Comparison of ENCODE assay signal across 29 mouse cellular contexts in genomic region chr11:120634810-120635209, GRCm38 (mm10). TPM values are rescaled to one million over a fixed set of nuclear protein-coding genes. Genes with fewer than 3 reads are reported as not detected.
DNase-seq lines count a peak whose midpoint lies in the region; ATAC-seq and TF ChIP-seq lines count a peak whose summit lies in the region.
"Had no signal": no experiment of that assay in that cellular context is flagged by ENCODE, and none has a peak within 500 bp of the region (broad histone marks: within the 10 kb centered on the region; RNA-seq: fewer than 3 reads in every experiment).

No protein-coding gene starts in this region.

- peaks cover 41% of the 10 kb centered on the region for H3K79me2 ChIP-seq in MEL (ENCODE audit: control insufficient read depth, insufficient read depth, low read length, poor library complexity)

- no peak for TF ChIP-seq EP300 in MEL (IDR thresholded peaks at IDR 0.05; ENCODE audit: low read depth in 1 of 2, low read length in 2 of 2)
- TF ChIP-seq EP300 in liver, embryonic 14.5 days (IDR thresholded peaks at IDR 0.05; ENCODE audit: low read depth): no peak

- DNase-seq in hindbrain, embryonic 10.5 days (ENCODE audit: low spot score): no peak
- DNase-seq in hindbrain, embryonic 11.5 days (ENCODE audit: low spot score): no peak
- peak; percentile 24 for DNase-seq in MEL (ENCODE audit: low read depth, low spot score)
- no peak for DNase-seq in liver, embryonic 14.5 days (ENCODE audit: low read depth in 3 of 3, low spot score in 3 of 3)
- DNase-seq in adrenal gland, postnatal 4 days (ENCODE audit: low spot score in 2 of 2): no peak
- no peak for DNase-seq in forebrain, embryonic 11.5 days (ENCODE audit: low spot score)
- DNase-seq: adrenal gland, postnatal 10 days; B cell, adult 2 months; cerebellum, adult 11 months; cerebellum, adult 9-10 months; embryo, embryonic 11 days; gastrocnemius, postnatal 25 days; kidney, adult 18-20 months; kidney, postnatal 25 days; lung, postnatal 36 days; right cerebral cortex, postnatal 14 days; thymus, postnatal 25 days had no signal

- 0 out of 2 replicates have a peak overlapping the region, but pooled peaks have one; percentile 96 for H3K4me3 ChIP-seq in hindbrain, embryonic 10.5 days
- H3K4me3 ChIP-seq in hindbrain, embryonic 11.5 days (ENCODE audit: low read depth, low read length): no peak overlapping the region
- peak overlapping the region; percentile 95 for H3K4me3 ChIP-seq in E14TG2a.4 (replicated peaks; ENCODE audit: low read length)
- no peak overlapping the region for H3K4me3 ChIP-seq in MEL (ENCODE audit: control insufficient read depth in 1 of 2, insufficient read depth in 1 of 2, low read depth in 2 of 2, low read length in 2 of 2)
- H3K4me3 ChIP-seq in liver, embryonic 14.5 days (ENCODE audit: insufficient read depth in 1 of 2, low read depth in 2 of 2, low read length in 2 of 2): no peak overlapping the region; a peak in 1 of 4 replicates
- no peak overlapping the region for H3K4me3 ChIP-seq in forebrain, embryonic 11.5 days (ENCODE audit: low read depth, low read length)
- H3K4me3 ChIP-seq: midbrain, embryonic 12.5 days had no signal

- no peak overlapping the region for H3K27ac ChIP-seq in hindbrain, embryonic 10.5 days
- no peak overlapping the region for H3K27ac ChIP-seq in hindbrain, embryonic 11.5 days (ENCODE audit: low read depth, low read length)
- no peak overlapping the region for H3K27ac ChIP-seq in MEL (ENCODE audit: control insufficient read depth, low read depth, low read length)
- no peak overlapping the region for H3K27ac ChIP-seq in liver, embryonic 14.5 days
- no peak overlapping the region for H3K27ac ChIP-seq in forebrain, embryonic 11.5 days (ENCODE audit: low read depth, low read length)
- H3K27ac ChIP-seq: embryonic facial prominence, embryonic 12.5 days; forebrain, embryonic 13.5 days; kidney, embryonic 15.5 days; limb, embryonic 12.5 days; midbrain, embryonic 12.5 days; neural tube, embryonic 13.5 days; stomach, embryonic 15.5 days had no signal

- no peak for TF ChIP-seq POLR2A in MEL (IDR thresholded peaks at IDR 0.05; ENCODE audit: control insufficient read depth in 1 of 2, insufficient read depth in 1 of 2, low read depth in 1 of 2, low read length in 2 of 2, poor library complexity in 1 of 2)

- H3K27me3 ChIP-seq in hindbrain, embryonic 10.5 days (ENCODE audit: insufficient read depth, poor library complexity, severe bottlenecking): no peaks in the 10 kb centered on the region
- H3K27me3 ChIP-seq in hindbrain, embryonic 11.5 days (ENCODE audit: control insufficient read depth, insufficient read depth, low read length): no peaks in the 10 kb centered on the region
- no peaks in the 10 kb centered on the region for H3K27me3 ChIP-seq in E14TG2a.4 (ENCODE audit: insufficient read depth, low read length)
- H3K27me3 ChIP-seq in MEL (ENCODE audit: control insufficient read depth in 1 of 2, insufficient read depth in 2 of 2, low read length in 2 of 2): no peaks in the 10 kb centered on the region
- H3K27me3 ChIP-seq in liver, embryonic 14.5 days (ENCODE audit: control insufficient read depth, insufficient read depth, low read length): no peaks in the 10 kb centered on the region
- H3K27me3 ChIP-seq in forebrain, embryonic 11.5 days (ENCODE audit: control insufficient read depth, insufficient read depth, low read length): no peaks in the 10 kb centered on the region; the same call in 1 of the 2 replicates
- H3K27me3 ChIP-seq: embryonic facial prominence, embryonic 12.5 days; forebrain, embryonic 13.5 days; kidney, embryonic 15.5 days; limb, embryonic 12.5 days; midbrain, embryonic 12.5 days; neural tube, embryonic 13.5 days; stomach, embryonic 15.5 days had no signal

- ATAC-seq in hindbrain, embryonic 11.5 days (ENCODE audit: low FRiP score): no peak
- ATAC-seq in liver, embryonic 14.5 days (ENCODE audit: insufficient read depth): no peak
- no peak for ATAC-seq in forebrain, embryonic 11.5 days (replicated peaks; ENCODE audit: low FRiP score)
- ATAC-seq: forebrain, embryonic 13.5 days; hindbrain, embryonic 16.5 days had no signal

- H3K4me2 ChIP-seq in hindbrain, embryonic 11.5 days (replicated peaks; ENCODE audit: low read depth, low read length): no peak overlapping the region
- H3K4me2 ChIP-seq in liver, embryonic 14.5 days (ENCODE audit: low read depth): peak overlapping the region; percentile 75
- H3K4me2 ChIP-seq in forebrain, embryonic 11.5 days (ENCODE audit: low read depth, low read length, severe bottlenecking): no peak overlapping the region

- peaks cover 37% of the 10 kb centered on the region for H3K4me1 ChIP-seq in hindbrain, embryonic 10.5 days (replicated peaks)
- H3K4me1 ChIP-seq in hindbrain, embryonic 11.5 days (replicated peaks; ENCODE audit: control insufficient read depth, insufficient read depth, low read length): peaks cover 10% of the 10 kb centered on the region; the same call in 1 of the 2 replicates
- H3K4me1 ChIP-seq in E14TG2a.4 (replicated peaks; ENCODE audit: low read depth, low read length) (peaks cover 67% of the 10 kb centered on the region), MEL (ENCODE audit: control insufficient read depth in 1 of 2, insufficient read depth in 2 of 2, low read length in 2 of 2) (peaks cover 25 to 43% of the 10 kb centered on the region in 2 experiments)
- peaks cover 24 to 31% of the 10 kb centered on the region in 2 experiments for H3K4me1 ChIP-seq in liver, embryonic 14.5 days (replicated peaks; ENCODE audit: control insufficient read depth in 2 of 2, insufficient read depth in 2 of 2, low read length in 1 of 2)
- peaks cover 20% of the 10 kb centered on the region for H3K4me1 ChIP-seq in forebrain, embryonic 11.5 days (replicated peaks; ENCODE audit: control insufficient read depth, insufficient read depth, low read length)

- peaks cover 5% of the 10 kb centered on the region for H3K36me3 ChIP-seq in hindbrain, embryonic 10.5 days
- no peaks in the 10 kb centered on the region for H3K36me3 ChIP-seq in hindbrain, embryonic 11.5 days (ENCODE audit: control insufficient read depth, insufficient read depth, low read length)
- peaks cover 46% of the 10 kb centered on the region for H3K36me3 ChIP-seq in E14TG2a.4 (ENCODE audit: insufficient read depth, low read length)
- H3K36me3 ChIP-seq in MEL (ENCODE audit: control insufficient read depth in 1 of 2, insufficient read depth in 2 of 2, low read length in 2 of 2): peaks cover 0 to 37% of the 10 kb centered on the region in 2 experiments; a peak in 2 of 4 replicates
- no peaks in the 10 kb centered on the region for H3K36me3 ChIP-seq in liver, embryonic 14.5 days (replicated peaks; ENCODE audit: control insufficient read depth, insufficient read depth, low read depth)
- no peaks in the 10 kb centered on the region for H3K36me3 ChIP-seq in forebrain, embryonic 11.5 days (ENCODE audit: control insufficient read depth, insufficient read depth, low read length)
- H3K36me3 ChIP-seq: embryonic facial prominence, embryonic 12.5 days; midbrain, embryonic 12.5 days; neural tube, embryonic 13.5 days; stomach, embryonic 15.5 days had no signal

- no peak for TF ChIP-seq RAD21 in MEL (IDR thresholded peaks at IDR 0.05; ENCODE audit: low read depth, low read length)

- no peak overlapping the region for H3K9ac ChIP-seq in hindbrain, embryonic 11.5 days (ENCODE audit: low read depth, low read length)
- no peak overlapping the region for H3K9ac ChIP-seq in MEL (ENCODE audit: control insufficient read depth, low read depth, low read length, poor library complexity, severe bottlenecking)
- peak overlapping the region; percentile 9 for H3K9ac ChIP-seq in liver, embryonic 14.5 days (replicated peaks)
- no peak overlapping the region for H3K9ac ChIP-seq in forebrain, embryonic 11.5 days (ENCODE audit: low read length)
- H3K9ac ChIP-seq: embryonic facial prominence, embryonic 12.5 days; forebrain, embryonic 13.5 days; kidney, embryonic 15.5 days; limb, embryonic 12.5 days; midbrain, embryonic 12.5 days; neural tube, embryonic 13.5 days; stomach, embryonic 15.5 days had no signal

- no peaks in the 10 kb centered on the region for H3K9me3 ChIP-seq in hindbrain, embryonic 10.5 days
- H3K9me3 ChIP-seq in hindbrain, embryonic 11.5 days (ENCODE audit: control insufficient read depth, low read length): no peaks in the 10 kb centered on the region
- H3K9me3 ChIP-seq in E14TG2a.4 (ENCODE audit: low read length) (no peaks in the 10 kb centered on the region), MEL (replicated peaks; ENCODE audit: insufficient read depth, low read length) (no peaks in the 10 kb centered on the region)
- no peaks in the 10 kb centered on the region for H3K9me3 ChIP-seq in liver, embryonic 14.5 days (ENCODE audit: control insufficient read depth, low read length)
- H3K9me3 ChIP-seq in forebrain, embryonic 11.5 days (ENCODE audit: control insufficient read depth, low read length): no peaks in the 10 kb centered on the region
- H3K9me3 ChIP-seq: embryonic facial prominence, embryonic 12.5 days; forebrain, embryonic 13.5 days; kidney, embryonic 15.5 days; limb, embryonic 12.5 days; midbrain, embryonic 12.5 days; neural tube, embryonic 13.5 days; stomach, embryonic 15.5 days had no signal

- WGBS in hindbrain, embryonic 10.5 days: 86% methylated on average over 5 of the region's 5 CpGs
- 86% methylated on average over 5 of the region's 5 CpGs for WGBS in hindbrain, embryonic 11.5 days
- WGBS in liver, embryonic 14.5 days (ENCODE audit: insufficient replicate concordance): 77% methylated on average over 5 of the region's 5 CpGs
- WGBS in forebrain, embryonic 11.5 days: 83% methylated on average over 5 of the region's 5 CpGs

- TF ChIP-seq CTCF in E14TG2a.4 (conservative IDR thresholded peaks at IDR 0.05; ENCODE audit: low read length) (no peak), MEL (IDR thresholded peaks at IDR 0.05 in 2 of 3, conservative IDR thresholded peaks at IDR 0.05 in 1 of 3; ENCODE audit: control insufficient read depth in 1 of 3, insufficient read depth in 1 of 3, low read depth in 2 of 3, low read length in 3 of 3, poor library complexity in 1 of 3, severe bottlenecking in 1 of 3) (no peak)
- no peak for TF ChIP-seq CTCF in liver, embryonic 14.5 days (IDR thresholded peaks at IDR 0.05; ENCODE audit: low read depth)

RNA-seq across cellular contexts. Expression of gene Mafg, which starts 1.4 kb away (rescaled TPM):
- 23.1 and 26.2 TPM in 2 replicates for polyA plus RNA-seq in hindbrain, embryonic 10.5 days (2016; fragmentation: Nextera tagmentation; extraction: Ambion mirVana)
- polyA plus RNA-seq in hindbrain, embryonic 11.5 days (2014; fragmentation: Nextera tagmentation; extraction: Ambion mirVana): 21.8 and 23.5 TPM in 2 replicates
- 26.5 and 29.7 TPM in 2 replicates for total RNA-seq in MEL (2012; rRNA removed)
- polyA plus RNA-seq in MEL (2012; ENCODE audit: insufficient read depth in 1 of 2, insufficient read length in 2 of 2, low read depth in 1 of 2, low replicate concordance in 2 of 2, missing spikeins in 1 of 2): 100 to 1,000 TPM in 1 of 2 experiments, 10 to 100 TPM in 1; 54.0 to 113 TPM
- 29.5 and 30.9 TPM in 2 replicates for polyA plus RNA-seq in liver, embryonic 14.5 days (2012; rRNA removed)
- polyA plus RNA-seq in liver, embryonic 14.5 days (2014; fragmentation: Nextera tagmentation; extraction: Ambion mirVana): 20.9 and 25.9 TPM in 2 replicates
- 10 to 100 TPM; 51.4 to 56.0 TPM for total RNA-seq in adrenal gland, postnatal 4 days (2021)
- 25.5 and 26.4 TPM in 2 replicates for polyA plus RNA-seq in forebrain, embryonic 11.5 days (2014; fragmentation: Nextera tagmentation; extraction: Ambion mirVana)

RNA-seq across cellular contexts. Expression of gene Pycr1, which starts 8.8 kb away (rescaled TPM):
- 37.6 and 38.7 TPM in 2 replicates for polyA plus RNA-seq in hindbrain, embryonic 10.5 days (2016; fragmentation: Nextera tagmentation; extraction: Ambion mirVana)
- 28.2 and 30.2 TPM in 2 replicates for polyA plus RNA-seq in hindbrain, embryonic 11.5 days (2014; fragmentation: Nextera tagmentation; extraction: Ambion mirVana)
- total RNA-seq in MEL (2012; rRNA removed): 2.6 and 7.1 TPM in 2 replicates
- 10 to 100 TPM in 1 of 2 experiments, not detected in 1; 15.3 TPM for polyA plus RNA-seq in MEL (2012; ENCODE audit: insufficient read depth in 1 of 2, insufficient read length in 2 of 2, low read depth in 1 of 2, low replicate concordance in 2 of 2, missing spikeins in 1 of 2)
- 4.0 and 4.3 TPM in 2 replicates for polyA plus RNA-seq in liver, embryonic 14.5 days (2012; rRNA removed)
- 4.8 and 5.1 TPM in 2 replicates for polyA plus RNA-seq in liver, embryonic 14.5 days (2014; fragmentation: Nextera tagmentation; extraction: Ambion mirVana)
- total RNA-seq in adrenal gland, postnatal 4 days (2021): 1 to 10 TPM; 5.4 to 8.6 TPM
- polyA plus RNA-seq in forebrain, embryonic 11.5 days (2014; fragmentation: Nextera tagmentation; extraction: Ambion mirVana): 33.7 and 36.9 TPM in 2 replicates

RNA-seq across cellular contexts. Expression of gene Sirt7, which starts 9.8 kb away (rescaled TPM):
- polyA plus RNA-seq in hindbrain, embryonic 10.5 days (2016; fragmentation: Nextera tagmentation; extraction: Ambion mirVana): 37.0 and 42.4 TPM in 2 replicates
- polyA plus RNA-seq in hindbrain, embryonic 11.5 days (2014; fragmentation: Nextera tagmentation; extraction: Ambion mirVana): 33.2 and 36.6 TPM in 2 replicates
- 61.6 and 78.2 TPM in 2 replicates for total RNA-seq in MEL (2012; rRNA removed)
- 10 to 100 TPM in 1 of 2 experiments, not detected in 1; 72.3 TPM for polyA plus RNA-seq in MEL (2012; ENCODE audit: insufficient read depth in 1 of 2, insufficient read length in 2 of 2, low read depth in 1 of 2, low replicate concordance in 2 of 2, missing spikeins in 1 of 2)
- polyA plus RNA-seq in liver, embryonic 14.5 days (2012; rRNA removed): 27.6 and 30.8 TPM in 2 replicates
- polyA plus RNA-seq in liver, embryonic 14.5 days (2014; fragmentation: Nextera tagmentation; extraction: Ambion mirVana): 22.0 and 26.3 TPM in 2 replicates
- 10 to 100 TPM; 49.0 to 58.1 TPM for total RNA-seq in adrenal gland, postnatal 4 days (2021)
- polyA plus RNA-seq in forebrain, embryonic 11.5 days (2014; fragmentation: Nextera tagmentation; extraction: Ambion mirVana): 37.8 and 41.1 TPM in 2 replicates

RNA-seq across cellular contexts. Expression of gene Myadml2, which starts 13.1 kb away (rescaled TPM):
- polyA plus RNA-seq in hindbrain, embryonic 10.5 days (2016; fragmentation: Nextera tagmentation; extraction: Ambion mirVana): not detected in 2 replicates
- polyA plus RNA-seq in hindbrain, embryonic 11.5 days (2014; fragmentation: Nextera tagmentation; extraction: Ambion mirVana): 0.19 and 0.49 TPM in 2 replicates
- not detected in 2 replicates for total RNA-seq in MEL (2012; rRNA removed)
- not detected for polyA plus RNA-seq in MEL (2012; ENCODE audit: insufficient read depth in 1 of 2, insufficient read length in 2 of 2, low read depth in 1 of 2, low replicate concordance in 2 of 2, missing spikeins in 1 of 2)
- 0.07 and 0.13 TPM in 2 replicates for polyA plus RNA-seq in liver, embryonic 14.5 days (2012; rRNA removed)
- 0.67 and 1.0 TPM in 2 replicates for polyA plus RNA-seq in liver, embryonic 14.5 days (2014; fragmentation: Nextera tagmentation; extraction: Ambion mirVana)
- total RNA-seq in adrenal gland, postnatal 4 days (2021): 1 to 10 TPM; 1.4 to 3.8 TPM
- polyA plus RNA-seq in forebrain, embryonic 11.5 days (2014; fragmentation: Nextera tagmentation; extraction: Ambion mirVana): 0.51 TPM in 1 of 2 replicates, not detected in the other
- total RNA-seq: hematopoietic stem cell, adult 5-6 weeks; megakaryocyte, adult 5-6 weeks had no signal
- polyA plus RNA-seq: embryonic facial prominence, embryonic 12.5 days; intestine, embryonic 14.5 days; midbrain, embryonic 12.5 days had no signal

RNA-seq across cellular contexts. Expression of gene Pcyt2, which starts 17.1 kb away (rescaled TPM):
- 139 and 160 TPM in 2 replicates for polyA plus RNA-seq in hindbrain, embryonic 10.5 days (2016; fragmentation: Nextera tagmentation; extraction: Ambion mirVana)
- polyA plus RNA-seq in hindbrain, embryonic 11.5 days (2014; fragmentation: Nextera tagmentation; extraction: Ambion mirVana): 104 and 105 TPM in 2 replicates
- total RNA-seq in MEL (2012; rRNA removed): 71.8 and 86.7 TPM in 2 replicates
- polyA plus RNA-seq in MEL (2012; ENCODE audit: insufficient read depth in 1 of 2, insufficient read length in 2 of 2, low read depth in 1 of 2, low replicate concordance in 2 of 2, missing spikeins in 1 of 2): 10 to 100 TPM in 1 of 2 experiments, not detected in 1; 87.3 TPM
- 127 and 135 TPM in 2 replicates for polyA plus RNA-seq in liver, embryonic 14.5 days (2012; rRNA removed)
- 86.2 and 99.6 TPM in 2 replicates for polyA plus RNA-seq in liver, embryonic 14.5 days (2014; fragmentation: Nextera tagmentation; extraction: Ambion mirVana)
- 100 to 1,000 TPM; 135 to 144 TPM for total RNA-seq in adrenal gland, postnatal 4 days (2021)
- 126 and 134 TPM in 2 replicates for polyA plus RNA-seq in forebrain, embryonic 11.5 days (2014; fragmentation: Nextera tagmentation; extraction: Ambion mirVana)

Comparison
In these comparisons a context has a peak if more than half of its experiments do, and no peak if none do; other contexts are left out.
1. H3K4me3 ChIP-seq: peak in hindbrain, embryonic 10.5 days (single experiment) and E14TG2a.4 (single experiment); none in hindbrain, embryonic 11.5 days (single experiment), MEL (0 of 2), liver, embryonic 14.5 days (0 of 2) and forebrain, embryonic 11.5 days (single experiment).